Mouse (Mus musculus) neural tube, embryonic 14.5 days (tissue): ENCODE measurements at regions not wholly inside any gene's neighbourhood (a gene's known extent, or its start where the extent isn't known, plus 50 kb on each side); places are given as distances from the start of the nearest gene placed in this dataset.

Source experiments
- ATAC-seq: fragments of 200-750 bp; cut with Nextera tagmentation; 2 replicates; pipeline ENCODE4 v1.8.0; 2017; ENCODE audit warnings: low read depth, mild to moderate bottlenecking, moderate TSS enrichment, moderate library complexity
- H3K27ac ChIP-seq: fragments of 300-500 bp; sonication (generic); 2 replicates; pipeline ENCODE4 v1.5.1; 2014; ENCODE audit warnings: low read depth, mild to moderate bottlenecking, control low read depth, low read length, moderate library complexity, mixed read lengths
- H3K27me3 ChIP-seq: fragments of 300-500 bp; sonication (generic); 2 replicates; pipeline ENCODE4 v1.6.1; 2014; ENCODE audit warnings: low read length; ENCODE audit not compliant: control insufficient read depth, insufficient read depth
- H3K36me3 ChIP-seq: fragments of 300-500 bp; sonication (generic); 2 replicates; pipeline ENCODE4 v1.6.1; 2014; ENCODE audit warnings: low read length, mixed read lengths; ENCODE audit not compliant: control insufficient read depth, insufficient read depth
- H3K4me1 ChIP-seq: fragments of 300-500 bp; sonication (generic); 2 replicates; pipeline ENCODE4 v1.6.1; 2014; ENCODE audit warnings: low read length; ENCODE audit not compliant: control insufficient read depth, insufficient read depth
- H3K4me2 ChIP-seq: fragments of 300-500 bp; sonication (generic); 2 replicates; pipeline ENCODE4 v1.6.1; 2014; ENCODE audit warnings: mild to moderate bottlenecking, low read depth, low read length, control low read depth
- H3K4me3 ChIP-seq: fragments of 300-500 bp; sonication (generic); 2 replicates; pipeline ENCODE4 v1.5.1; 2014; ENCODE audit warnings: low read depth, low read length, control low read depth, mixed read lengths
- H3K9ac ChIP-seq: fragments of 300-500 bp; sonication (generic); replicated peaks from 2 replicates; pipeline ENCODE4 v1.6.1; 2014; ENCODE audit warnings: low read depth, mild to moderate bottlenecking, control low read depth, low read length, mixed read lengths
- H3K9me3 ChIP-seq: fragments of 300-500 bp; sonication (generic); 2 replicates; pipeline ENCODE4 v1.6.1; 2016; ENCODE audit warnings: low read length; ENCODE audit not compliant: control insufficient read depth
- WGBS: fragments of 180-500 bp; shearing (Covaris S2); extraction: QIAGEN DNeasy Blood & Tissue Kit; methylation state at CpG from one replicate; pipeline ENCODE4 v1.1.7; 2014; 5-methylcytosine and 5-hydroxymethylcytosine counted together

DNA sequence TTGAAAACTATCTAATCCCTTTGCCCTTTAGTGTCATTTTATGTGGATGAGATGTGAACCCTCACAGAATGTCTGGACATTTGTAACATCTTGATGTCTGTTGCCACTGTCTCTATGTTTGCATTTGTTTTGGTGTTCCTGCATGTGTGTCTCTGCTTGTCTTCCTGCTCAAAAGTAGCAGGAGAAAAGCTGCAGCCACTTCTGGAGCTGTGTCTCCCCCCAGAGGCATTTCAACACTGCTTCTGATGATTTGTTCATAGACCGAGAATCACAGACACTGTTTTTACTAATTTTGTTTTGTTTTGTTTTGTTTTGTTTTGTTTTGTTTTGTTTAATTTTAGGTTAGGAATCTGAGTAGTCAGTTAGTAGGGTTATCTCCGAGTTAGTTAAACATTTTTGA is 883.8 kb downstream of the Gbe1 start:
- H3K36me3 ChIP-seq: no peaks in the 10 kb centered on the region
- H3K4me1 ChIP-seq: no peaks in the 10 kb centered on the region
- no peaks in the 10 kb centered on the region for H3K27me3 ChIP-seq
- H3K27ac ChIP-seq: no peak overlapping the region
- H3K4me3 ChIP-seq: no peak overlapping the region
- no peaks in the 10 kb centered on the region for H3K9me3 ChIP-seq
- no peak overlapping the region for H3K4me2 ChIP-seq
- 72% methylated on average over 2 of the region's 2 CpGs for WGBS
- H3K9ac ChIP-seq: no peak overlapping the region
- no peak for ATAC-seq

DNA sequence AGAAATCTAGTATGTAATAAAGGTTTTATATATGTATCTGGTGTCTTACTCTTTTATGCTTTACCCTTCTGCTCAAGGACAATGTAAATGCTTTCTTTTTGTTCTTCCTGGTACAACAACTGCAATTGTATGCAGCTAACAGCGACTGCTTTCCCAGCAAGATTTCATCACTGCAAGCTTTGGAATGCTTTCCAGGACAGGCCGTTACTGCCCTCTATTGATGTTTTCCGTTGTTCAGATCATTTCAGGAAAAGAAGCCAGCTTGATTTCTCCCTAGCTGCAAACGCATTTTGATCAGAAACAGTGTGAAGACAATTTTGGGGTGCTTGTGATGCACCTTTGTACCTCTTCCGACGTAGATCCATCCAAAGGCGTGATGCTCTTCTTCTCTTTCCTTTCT is 895.1 kb downstream of the Gbe1 start:
- Histone ChIP-seq H3K4me1 (no peaks in the 10 kb centered on the region), H3K36me3 (no peaks in the 10 kb centered on the region), H3K27me3 (no peaks in the 10 kb centered on the region), H3K9me3 (no peaks in the 10 kb centered on the region), H3K9ac (no peak overlapping the region), H3K27ac (no peak overlapping the region), H3K4me2 (no peak overlapping the region), H3K4me3 (no peak overlapping the region)
- 50% methylated on average over 7 of the region's 7 CpGs for WGBS
- ATAC-seq: no peak

DNA sequence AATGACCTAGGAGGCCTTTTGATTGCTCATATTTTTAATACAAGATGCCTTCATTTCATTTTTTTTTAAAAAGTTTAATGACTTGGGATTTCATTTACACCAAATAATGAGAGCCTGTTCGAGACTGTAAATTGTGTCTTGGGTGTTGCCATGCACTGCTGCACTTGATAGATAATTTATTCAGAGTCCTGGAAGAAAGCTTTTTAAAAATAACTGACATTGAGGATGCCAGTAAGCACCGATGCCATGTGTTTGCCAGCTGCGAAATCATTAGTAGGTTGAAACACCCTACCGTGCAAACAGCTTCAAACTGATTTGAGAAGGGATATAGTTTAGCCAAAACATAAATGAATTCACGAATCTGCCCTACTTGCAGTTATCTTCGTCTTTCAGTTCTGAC is 910.7 kb downstream of the Gbe1 start:
- 52% methylated on average over 6 of the region's 6 CpGs for WGBS
- Histone ChIP-seq H3K36me3 (no peaks in the 10 kb centered on the region), H3K4me2 (no peak overlapping the region), H3K9ac (no peak overlapping the region), H3K27ac (no peak overlapping the region), H3K4me1 (no peaks in the 10 kb centered on the region), H3K9me3 (no peaks in the 10 kb centered on the region), H3K27me3 (no peaks in the 10 kb centered on the region), H3K4me3 (no peak overlapping the region)
- ATAC-seq: no peak

DNA sequence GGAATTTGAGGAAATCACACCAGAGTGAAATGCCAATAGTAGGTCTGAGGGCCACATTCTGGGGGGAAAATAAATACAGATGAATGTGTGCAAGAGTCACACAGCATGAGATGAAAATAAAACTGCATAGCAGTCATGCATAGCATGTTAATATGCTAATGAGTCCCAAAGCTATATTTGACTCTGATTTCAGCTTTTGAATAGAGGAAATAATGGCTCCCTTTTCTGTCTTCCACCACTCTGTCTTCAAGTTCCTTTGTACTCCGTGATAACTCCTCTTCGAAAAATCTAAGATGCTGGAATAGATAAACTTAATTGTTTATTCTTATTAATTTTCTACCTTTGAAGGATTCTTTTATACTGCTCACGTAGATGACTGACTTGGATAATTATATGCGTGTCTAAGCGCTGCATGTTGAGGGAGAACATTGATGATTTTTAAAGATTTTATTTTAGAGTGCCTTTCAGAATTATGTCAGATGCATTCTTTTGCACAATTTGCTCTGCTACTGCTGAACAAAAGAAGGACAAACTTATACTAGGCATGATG is 916.4 kb downstream of the Gbe1 start:
- no peaks in the 10 kb centered on the region for H3K36me3 ChIP-seq
- no peaks in the 10 kb centered on the region for H3K4me1 ChIP-seq
- no peak overlapping the region for H3K4me3 ChIP-seq
- WGBS: 65% methylated on average over 5 of the region's 5 CpGs
- H3K9ac ChIP-seq: no peak overlapping the region
- H3K4me2 ChIP-seq: no peak overlapping the region
- no peaks in the 10 kb centered on the region for H3K9me3 ChIP-seq
- no peak for ATAC-seq
- no peak overlapping the region for H3K27ac ChIP-seq
- no peaks in the 10 kb centered on the region for H3K27me3 ChIP-seq

DNA sequence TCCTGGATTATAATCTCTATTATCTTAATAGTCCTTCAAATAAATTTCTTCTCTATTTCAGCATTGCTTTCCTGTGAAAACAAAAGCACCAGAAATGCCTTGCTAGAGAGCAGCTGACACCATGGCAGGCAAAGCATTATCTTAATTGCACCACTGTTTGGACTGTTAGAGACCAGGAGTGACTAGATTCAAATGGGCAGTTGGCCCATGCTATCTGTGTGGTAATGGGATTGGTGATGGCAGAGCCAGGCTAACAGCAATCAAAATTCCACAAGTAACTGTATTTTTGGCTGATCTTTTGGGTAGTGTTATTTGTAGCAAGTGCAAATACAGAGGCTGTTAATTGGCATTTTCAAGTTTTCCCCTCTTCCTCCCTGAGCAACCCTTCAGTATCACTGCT is 929.3 kb downstream of the Gbe1 start:
- Histone ChIP-seq H3K9ac (no peak overlapping the region), H3K4me3 (no peak overlapping the region), H3K9me3 (no peaks in the 10 kb centered on the region), H3K27me3 (no peaks in the 10 kb centered on the region), H3K36me3 (no peaks in the 10 kb centered on the region), H3K4me2 (no peak overlapping the region), H3K4me1 (no peaks in the 10 kb centered on the region), H3K27ac (no peak overlapping the region)
- no peak for ATAC-seq

DNA sequence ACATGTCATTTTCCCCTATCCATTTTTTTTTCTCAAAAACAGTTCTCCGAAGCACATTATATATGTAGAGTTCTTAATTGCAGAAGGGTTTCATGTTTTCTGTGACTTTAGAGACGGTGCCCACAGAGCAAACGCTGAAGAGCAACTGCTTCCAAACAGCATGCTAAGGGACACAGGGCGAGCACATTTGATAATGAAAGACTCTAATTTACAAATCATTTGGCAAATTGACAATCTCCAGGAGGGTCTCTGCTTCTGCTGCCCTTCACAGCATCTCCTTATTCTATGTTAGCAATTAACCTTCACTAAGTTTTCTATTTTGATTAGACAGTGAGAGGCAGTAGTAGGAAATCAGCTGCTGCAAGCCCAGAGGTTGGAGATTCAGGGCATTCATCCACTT is 929.7 kb downstream of the Gbe1 start:
- Histone ChIP-seq H3K9ac (no peak overlapping the region), H3K9me3 (no peaks in the 10 kb centered on the region), H3K27ac (no peak overlapping the region), H3K4me3 (no peak overlapping the region), H3K27me3 (no peaks in the 10 kb centered on the region), H3K4me2 (no peak overlapping the region), H3K36me3 (no peaks in the 10 kb centered on the region), H3K4me1 (no peaks in the 10 kb centered on the region)
- ATAC-seq: no peak
- WGBS: 58% methylated on average over 4 of the region's 4 CpGs

DNA sequence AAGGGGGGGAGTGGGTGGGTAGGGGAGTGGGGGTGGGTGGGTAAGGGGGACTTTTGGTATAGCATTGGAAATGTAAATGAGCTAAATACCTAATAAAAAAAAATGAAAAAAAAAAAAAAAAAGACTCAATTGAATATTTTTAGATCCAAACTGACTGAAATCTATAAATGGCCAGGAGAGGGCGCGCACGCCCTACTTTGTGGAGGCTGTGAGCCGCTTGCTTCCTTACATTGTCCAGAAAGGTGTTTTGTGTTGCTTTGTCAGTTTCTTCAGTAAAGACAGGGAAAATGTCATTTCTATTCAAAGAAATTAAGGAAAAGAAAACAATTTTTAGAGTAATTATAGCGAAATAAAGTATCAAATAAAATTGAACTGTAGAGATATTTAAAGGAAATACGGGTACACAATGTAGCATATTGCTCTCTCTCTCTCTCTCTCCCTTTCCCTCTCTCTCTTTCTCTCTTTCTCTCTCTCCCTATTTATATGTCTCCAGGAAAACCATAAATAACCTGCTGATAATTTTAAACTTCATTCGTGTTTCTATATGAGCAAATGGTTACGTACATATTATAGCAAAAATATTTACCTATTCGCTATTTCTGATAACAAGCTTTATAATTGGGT is 933.9 kb downstream of the Gbe1 start:
- no peak overlapping the region for H3K4me3 ChIP-seq
- no peaks in the 10 kb centered on the region for H3K4me1 ChIP-seq
- H3K27me3 ChIP-seq: no peaks in the 10 kb centered on the region
- no peaks in the 10 kb centered on the region for H3K36me3 ChIP-seq
- H3K9ac ChIP-seq: no peak overlapping the region
- H3K4me2 ChIP-seq: no peak overlapping the region
- 34% methylated on average over 9 of the region's 9 CpGs for WGBS
- no peaks in the 10 kb centered on the region for H3K9me3 ChIP-seq
- no peak overlapping the region for H3K27ac ChIP-seq
- peak; percentile 71; the same call in 1 of the 2 replicates for ATAC-seq

DNA sequence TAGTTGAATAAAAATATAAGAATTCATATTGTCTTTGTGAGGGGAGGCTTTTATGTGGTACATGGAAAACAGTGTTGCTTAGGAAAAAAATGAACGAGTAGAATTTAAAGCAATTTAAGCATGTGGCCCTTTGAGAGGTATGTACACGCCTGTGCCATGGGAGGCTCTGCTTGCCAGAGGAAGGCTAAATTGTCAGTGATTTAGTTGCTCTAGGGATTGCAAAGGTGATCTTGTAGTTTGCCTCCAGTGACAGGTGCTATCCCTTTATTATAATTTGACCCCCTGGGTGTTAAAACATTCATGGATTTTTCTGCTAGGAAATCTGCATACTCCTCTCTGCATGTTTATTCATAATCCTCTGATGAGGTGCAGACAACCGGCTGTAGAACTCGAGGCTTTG is 942.0 kb downstream of the Gbe1 start:
- Histone ChIP-seq H3K36me3 (no peaks in the 10 kb centered on the region), H3K4me1 (no peaks in the 10 kb centered on the region), H3K4me3 (no peak overlapping the region), H3K9ac (no peak overlapping the region), H3K4me2 (no peak overlapping the region), H3K9me3 (no peaks in the 10 kb centered on the region), H3K27me3 (no peaks in the 10 kb centered on the region), H3K27ac (no peak overlapping the region)
- ATAC-seq: no peak
- WGBS: 43% methylated on average over 4 of the region's 4 CpGs

DNA sequence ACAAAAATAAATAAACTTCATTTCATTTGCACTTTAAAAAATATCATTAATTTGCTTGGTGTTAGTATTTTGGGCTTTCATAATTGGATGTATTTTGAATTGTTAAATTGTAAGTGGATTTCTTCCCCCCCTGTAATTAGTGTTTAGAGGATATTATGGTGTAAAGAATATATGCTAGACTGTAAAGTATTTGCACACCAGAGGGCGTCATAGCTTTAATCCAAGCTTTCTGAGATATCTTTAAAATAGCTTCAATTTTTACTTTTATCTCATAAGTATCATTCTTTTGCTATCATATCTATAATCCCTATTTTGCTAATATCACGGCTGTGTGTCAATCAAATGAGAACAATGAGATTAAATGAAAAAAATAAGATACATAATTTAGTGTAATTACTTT is 942.4 kb downstream of the Gbe1 start:
- Histone ChIP-seq H3K4me3 (no peak overlapping the region), H3K27ac (no peak overlapping the region), H3K4me2 (no peak overlapping the region), H3K27me3 (no peaks in the 10 kb centered on the region), H3K36me3 (no peaks in the 10 kb centered on the region), H3K9ac (no peak overlapping the region), H3K9me3 (no peaks in the 10 kb centered on the region), H3K4me1 (no peaks in the 10 kb centered on the region)
- no peak for ATAC-seq
- WGBS: 77% methylated on average over 2 of the region's 2 CpGs
